Mouse (Mus musculus): ENCODE measurements around the gene Rsph6a. TPM values are rescaled to one million over a fixed set of nuclear protein-coding genes. Genes with fewer than 3 reads are reported as not detected.
A peak's percentile ranks its signal among the peaks of the same experiment; 100 is the strongest.

Gene Rsph6a
- total and polyA plus RNA-seq, 2 experiments from 2014 or later, result 0.57 TPM; not detected in 1

- Histone ChIP-seq H3K9me3 (ENCODE audit: low read length) (no peaks in the 10 kb centered on the region), H3K9ac (replicated peaks; ENCODE audit: low read length, poor library complexity, severe bottlenecking) (peak overlapping the region; percentile 14; the same call in 1 of the 2 replicates), H3K27ac (ENCODE audit: low read depth, low read length) (no peak overlapping the region), H3K4me1 (ENCODE audit: insufficient read depth, low read length) (no peaks in the 10 kb centered on the region), H3K4me3 (ENCODE audit: low read depth, low read length) (peak overlapping the region; percentile 22; the same call in 1 of the 2 replicates), H3K27me3 (ENCODE audit: insufficient read depth, low read length) (no peaks in the 10 kb centered on the region), H3K36me3 (ENCODE audit: insufficient read depth, low read length) (0 out of 2 replicates have a peak, but pooled peaks cover 6% of the 10 kb centered on the region), H3K4me2 (ENCODE audit: low read depth, low read length, poor library complexity, severe bottlenecking) (peak overlapping the region; percentile 46)
- WGBS, result 3% methylated on average over 27 of the region's 31 CpGs
- DNase-seq (ENCODE audit: low spot score) (no peak), ATAC-seq (ENCODE audit: low FRiP score) (no peak)
- TF ChIP-seq CTCF (IDR thresholded peaks at IDR 0.05), result no peak
Measured at GRCm38 (mm10) chr7:19012025-19012621, 42.4 kb upstream of the Rsph6a start.

- 52% methylated on average over 2 of the region's 2 CpGs for whole genome bisulfite sequencing
- no peak for TF ChIP-seq CTCF (IDR thresholded peaks at IDR 0.05)
- no peak overlapping the region for H3K4me3 ChIP-seq (ENCODE audit: low read depth, low read length)
- H3K27ac ChIP-seq (ENCODE audit: low read depth, low read length), result no peak overlapping the region
- no peak for DNase-seq (ENCODE audit: low spot score)
- H3K4me1 ChIP-seq (ENCODE audit: insufficient read depth, low read length), result no peaks in the 10 kb centered on the region
- no peak for ATAC-seq (ENCODE audit: low FRiP score)
- H3K9me3 ChIP-seq (ENCODE audit: low read length), result no peaks in the 10 kb centered on the region
- 0 out of 2 replicates have a peak, but pooled peaks cover 3% of the 10 kb centered on the region for H3K36me3 ChIP-seq (ENCODE audit: insufficient read depth, low read length)
- H3K4me2 ChIP-seq (ENCODE audit: low read depth, low read length, poor library complexity, severe bottlenecking), result no peak overlapping the region
- no peaks in the 10 kb centered on the region for H3K27me3 ChIP-seq (ENCODE audit: insufficient read depth, low read length)
- no peak overlapping the region for H3K9ac ChIP-seq (replicated peaks; ENCODE audit: low read length, poor library complexity, severe bottlenecking)
Measured at GRCm38 (mm10) chr7:19012882-19013281, 41.6 kb upstream of the Rsph6a start.

GRCm38 (mm10) chr7:19014452-19014851, 40.0 kb upstream of the Rsph6a start:
- WGBS, result 60% methylated on average over 15 of the region's 15 CpGs

GRCm38 (mm10) chr7:19016042-19016441, 38.4 kb upstream of the Rsph6a start:
- TF ChIP-seq CTCF (IDR thresholded peaks at IDR 0.05), result no peak
- Histone ChIP-seq H3K9ac (replicated peaks; ENCODE audit: low read length, poor library complexity, severe bottlenecking) (no peak overlapping the region), H3K36me3 (ENCODE audit: insufficient read depth, low read length) (no peaks in the 10 kb centered on the region), H3K4me3 (ENCODE audit: low read depth, low read length) (no peak overlapping the region), H3K4me2 (ENCODE audit: low read depth, low read length, poor library complexity, severe bottlenecking) (no peak overlapping the region), H3K4me1 (ENCODE audit: insufficient read depth, low read length) (no peaks in the 10 kb centered on the region), H3K27ac (ENCODE audit: low read depth, low read length) (no peak overlapping the region), H3K9me3 (ENCODE audit: low read length) (no peaks in the 10 kb centered on the region), H3K27me3 (ENCODE audit: insufficient read depth, low read length) (peaks cover 9% of the 10 kb centered on the region)
- ATAC-seq (ENCODE audit: low FRiP score) (no peak), DNase-seq (ENCODE audit: low spot score) (no peak)
- 90% methylated on average over 4 of the region's 4 CpGs for WGBS

More at GRCm38 (mm10) chr7:19014452-19014851, 40.0 kb upstream of the Rsph6a start:
- Histone ChIP-seq H3K9me3 (ENCODE audit: low read length) (no peaks in the 10 kb centered on the region), H3K4me3 (ENCODE audit: low read depth, low read length) (no peak overlapping the region), H3K9ac (replicated peaks; ENCODE audit: low read length, poor library complexity, severe bottlenecking) (no peak overlapping the region), H3K27me3 (ENCODE audit: insufficient read depth, low read length) (no peaks in the 10 kb centered on the region), H3K36me3 (ENCODE audit: insufficient read depth, low read length) (no peaks in the 10 kb centered on the region), H3K27ac (ENCODE audit: low read depth, low read length) (no peak overlapping the region), H3K4me1 (ENCODE audit: insufficient read depth, low read length) (no peaks in the 10 kb centered on the region), H3K4me2 (ENCODE audit: low read depth, low read length, poor library complexity, severe bottlenecking) (no peak overlapping the region)
- ATAC-seq (ENCODE audit: low FRiP score), result no peak
- no peak for DNase-seq (ENCODE audit: low spot score)
- no peak; the same call in 1 of the 2 replicates for TF ChIP-seq CTCF (IDR thresholded peaks at IDR 0.05)

GRCm38 (mm10) chr7:19017909-19018308, 36.6 kb upstream of the Rsph6a start:
- Histone ChIP-seq H3K4me1 (ENCODE audit: insufficient read depth, low read length) (no peaks in the 10 kb centered on the region), H3K4me2 (ENCODE audit: low read depth, low read length, poor library complexity, severe bottlenecking) (no peak overlapping the region), H3K36me3 (ENCODE audit: insufficient read depth, low read length) (no peaks in the 10 kb centered on the region), H3K27me3 (ENCODE audit: insufficient read depth, low read length) (peaks cover 25% of the 10 kb centered on the region), H3K9me3 (ENCODE audit: low read length) (no peaks in the 10 kb centered on the region), H3K9ac (replicated peaks; ENCODE audit: low read length, poor library complexity, severe bottlenecking) (no peak overlapping the region), H3K27ac (ENCODE audit: low read depth, low read length) (no peak overlapping the region), H3K4me3 (ENCODE audit: low read depth, low read length) (no peak overlapping the region)
- DNase-seq (ENCODE audit: low spot score), result no peak
- no peak for TF ChIP-seq CTCF (IDR thresholded peaks at IDR 0.05)
- WGBS, result 88% methylated on average over 7 of the region's 7 CpGs
- ATAC-seq (ENCODE audit: low FRiP score), result no peak

- no peak overlapping the region for H3K4me3 ChIP-seq (ENCODE audit: low read depth, low read length)
- 19% methylated on average over 8 of the region's 8 CpGs for WGBS
- no peaks in the 10 kb centered on the region for H3K36me3 ChIP-seq (ENCODE audit: insufficient read depth, low read length)
- TF ChIP-seq CTCF (IDR thresholded peaks at IDR 0.05), result no peak
- H3K27me3 ChIP-seq (ENCODE audit: insufficient read depth, low read length), result peaks cover 34% of the 10 kb centered on the region
- H3K9ac ChIP-seq (replicated peaks; ENCODE audit: low read length, poor library complexity, severe bottlenecking), result no peak overlapping the region
- no peak overlapping the region for H3K4me2 ChIP-seq (ENCODE audit: low read depth, low read length, poor library complexity, severe bottlenecking)
- no peaks in the 10 kb centered on the region for H3K9me3 ChIP-seq (ENCODE audit: low read length)
- ATAC-seq (ENCODE audit: low FRiP score) (no peak), DNase-seq (ENCODE audit: low spot score) (no peak)
- H3K4me1 ChIP-seq (ENCODE audit: insufficient read depth, low read length), result no peaks in the 10 kb centered on the region
- H3K27ac ChIP-seq (ENCODE audit: low read depth, low read length), result no peak overlapping the region
Measured at GRCm38 (mm10) chr7:19021048-19021447, 33.4 kb upstream of the Rsph6a start.

Measured in midbrain, postnatal 0 days (tissue).